Mouse (Mus musculus) cortical plate, adult 2 months (tissue): ENCODE results near the gene Ifitm5. TPM values are rescaled to one million over a fixed set of nuclear protein-coding genes. Genes with fewer than 3 reads are reported as not detected.

Experiments used
- H3K27ac ChIP-seq: fragments of 200-500 bp; 2 replicates; pipeline ENCODE4 v1.5.1; 2012; ENCODE audit warnings: low read length, control low read depth, inconsistent platforms; ENCODE audit not compliant: insufficient read depth
- H3K4me1 ChIP-seq: fragments of 200-500 bp; 2 replicates; pipeline ENCODE4 v1.6.1; 2011; ENCODE audit warnings: low read length; ENCODE audit not compliant: control insufficient read depth, insufficient read depth
- H3K4me3 ChIP-seq: fragments of 200-500 bp; 2 replicates; pipeline ENCODE4 v1.5.1; 2011; ENCODE audit warnings: mild to moderate bottlenecking, low read length, control low read depth; ENCODE audit not compliant: insufficient read depth
- CTCF ChIP-seq: fragments of 200-500 bp; IDR thresholded peaks from 2 replicates; pipeline ENCODE4 v1.5.1; 2011; ENCODE audit warnings: mild to moderate bottlenecking, control low read depth, low read length; ENCODE audit not compliant: insufficient read depth; ENCODE audit errors: extremely low read depth
- POLR2A ChIP-seq: fragments of 200-500 bp; IDR thresholded peaks from 2 replicates; pipeline ENCODE4 v1.6.1; 2011; ENCODE audit warnings: mild to moderate bottlenecking, low read length, control low read depth; ENCODE audit not compliant: insufficient read depth; ENCODE audit errors: extremely low read depth
- polyA plus RNA-seq: library from polyadenylated mRNA; depleted of rRNA; stranded (reverse); fragments of >200 nt; gene quantifications from 2 replicates; pipeline ENCODE4 v1.2.3, GENCODE M21; 2012

Ifitm5 gene
- polyA plus RNA-seq, 1 experiment, result not detected

DNA sequence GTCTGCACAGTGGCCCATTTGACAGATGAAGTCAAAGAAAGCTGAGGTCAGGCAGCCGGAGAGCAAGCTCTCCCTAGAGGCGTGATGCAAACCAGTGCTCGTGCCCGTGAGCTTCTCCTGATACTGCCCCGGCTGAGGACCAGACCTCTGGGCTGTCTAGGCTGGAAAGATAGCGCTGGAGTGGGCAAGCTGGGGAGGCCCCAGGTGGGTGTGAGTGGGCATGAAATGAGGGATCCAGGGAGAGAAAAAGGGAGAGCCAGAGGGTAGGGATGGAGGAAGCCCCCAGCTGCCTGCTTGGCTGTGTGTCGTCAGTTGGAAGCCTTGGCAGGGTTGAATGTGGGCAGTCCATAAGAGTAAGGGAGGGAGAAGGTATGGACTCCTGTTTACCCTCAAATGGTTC, 5.9 kb downstream of the Ifitm5 start:
- H3K4me1 ChIP-seq, result no peaks in the 10 kb centered on the region; the same call in 1 of the 2 replicates
- no peak for TF ChIP-seq POLR2A
- no peak for TF ChIP-seq CTCF
- H3K27ac ChIP-seq, result no peak overlapping the region
- H3K4me3 ChIP-seq, result no peak overlapping the region

GRCm38 (mm10) chr7:140943356-140943755, 6.7 kb downstream of the Ifitm5 start:
- Histone ChIP-seq H3K27ac (no peak overlapping the region), H3K4me1 (no peaks in the 10 kb centered on the region; the same call in 1 of the 2 replicates), H3K4me3 (no peak overlapping the region)
- no peak for TF ChIP-seq CTCF
- TF ChIP-seq POLR2A, result no peak

GRCm38 (mm10) chr7:140942811-140943210, 7.3 kb downstream of the Ifitm5 start:
- Histone ChIP-seq H3K4me1 (no peaks in the 10 kb centered on the region; the same call in 1 of the 2 replicates), H3K4me3 (no peak overlapping the region), H3K27ac (no peak overlapping the region)
- TF ChIP-seq CTCF (no peak), POLR2A (no peak)

- TF ChIP-seq POLR2A (no peak), CTCF (no peak)
- H3K4me1 ChIP-seq, result no peaks in the 10 kb centered on the region; the same call in 1 of the 2 replicates
- H3K4me3 ChIP-seq, result peak overlapping the region; percentile 47; the same call in 1 of the 2 replicates
- peak overlapping the region; percentile 88 for H3K27ac ChIP-seq
Observed at GRCm38 (mm10) chr7:140942341-140942740, 7.8 kb downstream of the Ifitm5 start.

- H3K4me1 ChIP-seq, result no peaks in the 10 kb centered on the region; the same call in 1 of the 2 replicates
- TF ChIP-seq POLR2A (no peak), CTCF (peak; percentile 65)
- H3K27ac ChIP-seq, result peak within 1 kb of the TSS; percentile 88
- H3K4me3 ChIP-seq, result peak within 1 kb of the TSS; percentile 47
Observed at GRCm38 (mm10) chr7:140941222-140942051, 8.7 kb downstream of the Ifitm5 start, which contains the start of gene Pgghg. TSS of gene Pgghg (plus strand) at chr7:140941391.

- Histone ChIP-seq H3K27ac (no peak overlapping the region), H3K4me3 (no peak overlapping the region), H3K4me1 (no peaks in the 10 kb centered on the region; the same call in 1 of the 2 replicates)
- no peak for TF ChIP-seq POLR2A
Observed at GRCm38 (mm10) chr7:140939669-140940171, 10.4 kb downstream of the Ifitm5 start.

GRCm38 (mm10) chr7:140938896-140939295, 11.2 kb downstream of the Ifitm5 start:
- TF ChIP-seq POLR2A (no peak), CTCF (no peak)
- H3K27ac ChIP-seq, result no peak overlapping the region
- H3K4me3 ChIP-seq, result no peak overlapping the region
- no peaks in the 10 kb centered on the region; the same call in 1 of the 2 replicates for H3K4me1 ChIP-seq

- no peak for TF ChIP-seq POLR2A
- TF ChIP-seq CTCF, result no peak
- no peak overlapping the region for H3K27ac ChIP-seq
- H3K4me1 ChIP-seq, result no peaks in the 10 kb centered on the region; the same call in 1 of the 2 replicates
- H3K4me3 ChIP-seq, result no peak overlapping the region
Observed at GRCm38 (mm10) chr7:140938436-140938835, 11.7 kb downstream of the Ifitm5 start.

DNA sequence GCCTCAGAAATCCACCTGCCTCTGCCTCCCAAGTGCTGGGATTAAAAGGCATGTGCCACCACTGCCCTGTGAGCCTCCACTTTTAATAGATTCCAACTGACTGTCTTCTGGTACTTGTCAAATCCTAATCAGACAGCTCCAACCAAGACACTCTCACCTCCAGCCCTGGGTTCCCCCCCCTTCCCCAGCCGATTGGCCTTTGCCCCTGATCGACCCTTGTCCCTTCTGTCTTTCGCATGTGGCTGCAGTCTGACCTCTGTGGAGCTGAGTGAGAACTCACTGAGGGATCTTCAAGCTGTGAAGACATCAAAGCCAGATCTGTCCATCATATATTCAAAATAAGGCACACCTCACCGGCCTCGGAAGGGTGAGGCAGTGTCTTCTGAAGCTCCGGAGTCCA, 22.9 kb downstream of the Ifitm5 start:
- no peaks in the 10 kb centered on the region for H3K4me1 ChIP-seq
- no peak overlapping the region for H3K27ac ChIP-seq
- no peak overlapping the region for H3K4me3 ChIP-seq
- no peak for TF ChIP-seq POLR2A
- no peak for TF ChIP-seq CTCF

GRCm38 (mm10) chr7:140923070-140923775, 26.9 kb downstream of the Ifitm5 start:
- no peak for TF ChIP-seq CTCF
- TF ChIP-seq POLR2A, result no peak
- Histone ChIP-seq H3K27ac (no peak overlapping the region), H3K4me1 (no peaks in the 10 kb centered on the region), H3K4me3 (peak overlapping the region; percentile 21)
